In genomic region chr7:120634301-120634700, GRCm38 (mm10) we compare ENCODE assay signal across 8 mouse cellular contexts. TPM values are rescaled to one million over a fixed set of nuclear protein-coding genes. Genes with fewer than 3 reads are reported as not detected.
DNase-seq lines count a peak whose midpoint lies in the region; ATAC-seq and TF ChIP-seq lines count a peak whose summit lies in the region.

No protein-coding gene starts in this region.

- H3K4me1 ChIP-seq in MEL (ENCODE audit: control insufficient read depth in 1 of 2, insufficient read depth in 2 of 2, low read length in 2 of 2): peaks cover 0 to 2% of the 10 kb centered on the region in 2 experiments; a peak in 2 of 4 replicates
- H3K4me1 ChIP-seq in heart, embryonic 15.5 days (replicated peaks): peaks cover 17% of the 10 kb centered on the region
- H3K4me1 ChIP-seq in liver, adult 2 months (ENCODE audit: control insufficient read depth, insufficient read depth, low read length): peaks cover 8% of the 10 kb centered on the region

- H3K9me3 ChIP-seq in MEL (replicated peaks; ENCODE audit: insufficient read depth, low read length): no peaks in the 10 kb centered on the region
- H3K9me3 ChIP-seq in heart, embryonic 15.5 days (replicated peaks): no peaks in the 10 kb centered on the region

- TF ChIP-seq CTCF in MEL (IDR thresholded peaks at IDR 0.05 in 2 of 3, conservative IDR thresholded peaks at IDR 0.05 in 1 of 3; ENCODE audit: control insufficient read depth in 1 of 3, insufficient read depth in 1 of 3, low read depth in 2 of 3, low read length in 3 of 3, poor library complexity in 1 of 3, severe bottlenecking in 1 of 3): no peak
- no peak for TF ChIP-seq CTCF in liver, adult 2 months (IDR thresholded peaks at IDR 0.05; ENCODE audit: low read depth, low read length)

- H3K4me3 ChIP-seq in MEL (ENCODE audit: control insufficient read depth in 1 of 2, insufficient read depth in 1 of 2, low read depth in 2 of 2, low read length in 2 of 2): peak overlapping the region; percentile 89 to 94
- peak overlapping the region; percentile 97 for H3K4me3 ChIP-seq in heart, embryonic 15.5 days
- H3K4me3 ChIP-seq in liver, adult 2 months (ENCODE audit: insufficient read depth, low read depth, low read length): peak overlapping the region; percentile 94

- no peaks in the 10 kb centered on the region; a peak in 1 of 4 replicates for H3K27me3 ChIP-seq in MEL (ENCODE audit: control insufficient read depth in 1 of 2, insufficient read depth in 2 of 2, low read length in 2 of 2)
- H3K27me3 ChIP-seq in heart, embryonic 15.5 days: no peaks in the 10 kb centered on the region
- H3K27me3 ChIP-seq in liver, adult 2 months (ENCODE audit: control insufficient read depth, insufficient read depth, low read length): no peaks in the 10 kb centered on the region

- ATAC-seq in heart, embryonic 15.5 days (replicated peaks; ENCODE audit: insufficient number of reproducible peaks, insufficient read depth, low FRiP score, low read depth): no peak
- no peak for ATAC-seq in frontal cortex, adult (ENCODE audit: low TSS enrichment)

- no peak for TF ChIP-seq POLR2A in MEL (IDR thresholded peaks at IDR 0.05; ENCODE audit: control insufficient read depth in 1 of 2, insufficient read depth in 1 of 2, low read depth in 1 of 2, low read length in 2 of 2, poor library complexity in 1 of 2)
- TF ChIP-seq POLR2A in liver, adult 2 months (IDR thresholded peaks at IDR 0.05; ENCODE audit: extremely low read depth, insufficient read depth, low read length): no peak

- no peak for TF ChIP-seq EP300 in MEL (IDR thresholded peaks at IDR 0.05; ENCODE audit: low read depth in 1 of 2, low read length in 2 of 2)

- TF ChIP-seq RAD21 in MEL (IDR thresholded peaks at IDR 0.05; ENCODE audit: low read depth, low read length): no peak

- peaks cover 26% of the 10 kb centered on the region for H3K79me2 ChIP-seq in MEL (ENCODE audit: control insufficient read depth, insufficient read depth, low read length, poor library complexity)
- H3K79me2 ChIP-seq in liver, adult 2 months (ENCODE audit: control insufficient read depth, insufficient read depth, low read length): peaks cover 16% of the 10 kb centered on the region; the same call in 1 of the 2 replicates

- H3K9ac ChIP-seq in MEL (ENCODE audit: control insufficient read depth, low read depth, low read length, poor library complexity, severe bottlenecking): peak overlapping the region; percentile 79
- H3K9ac ChIP-seq in heart, embryonic 15.5 days: peak overlapping the region; percentile 99
- peak overlapping the region; percentile 96; the same call in 1 of the 2 replicates for H3K9ac ChIP-seq in liver, adult 2 months (ENCODE audit: low read depth, low read length)

- peak overlapping the region; percentile 74 for H3K4me2 ChIP-seq in heart, embryonic 15.5 days

- DNase-seq in heart, adult 11 months: peak; percentile 86
- no peak for DNase-seq in heart, adult 9 months (ENCODE audit: low spot score in 2 of 2)
- peak; percentile 38 for DNase-seq in MEL (ENCODE audit: low read depth, low spot score)
- no peak for DNase-seq in liver, adult 2 months (ENCODE audit: extremely low read depth, low read depth, low spot score)
- DNase-seq in skeletal muscle tissue, adult 2 months (ENCODE audit: low read depth, low spot score): peak; percentile 2
- DNase-seq in adrenal gland, postnatal 4 days (ENCODE audit: low spot score in 2 of 2): no peak

- peak overlapping the region; percentile 79 for H3K27ac ChIP-seq in MEL (ENCODE audit: control insufficient read depth, low read depth, low read length)
- H3K27ac ChIP-seq in heart, embryonic 15.5 days: peak overlapping the region; percentile 98
- H3K27ac ChIP-seq in liver, adult 2 months (replicated peaks; ENCODE audit: insufficient read depth, low read depth, low read length): peak overlapping the region; percentile 68; the same call in 1 of the 2 replicates

- H3K36me3 ChIP-seq in MEL (ENCODE audit: control insufficient read depth in 1 of 2, insufficient read depth in 2 of 2, low read length in 2 of 2): peaks cover 8 to 12% of the 10 kb centered on the region in 2 experiments
- H3K36me3 ChIP-seq in heart, embryonic 15.5 days: peaks cover 14% of the 10 kb centered on the region
- peaks cover 15% of the 10 kb centered on the region; the same call in 1 of the 2 replicates for H3K36me3 ChIP-seq in liver, adult 2 months (ENCODE audit: control insufficient read depth, insufficient read depth, low read length)

- WGBS in heart, embryonic 15.5 days: 8% methylated on average over 9 of the region's 9 CpGs
- 6% methylated on average over 9 of the region's 9 CpGs for WGBS in liver, adult 2 months

TF ChIP-seq in MEL, 35 proteins besides CTCF, POLR2A, EP300 and RAD21:
- TF ChIP-seq UBTF (IDR thresholded peaks at IDR 0.05; ENCODE audit: borderline replicate concordance, insufficient read depth, low read depth, low read length) (no peak), ZKSCAN1 (IDR thresholded peaks at IDR 0.05; ENCODE audit: low read depth, low read length) (no peak), POLR2AphosphoS2 (IDR thresholded peaks at IDR 0.05; ENCODE audit: low read length) (no peak), ETS1 (IDR thresholded peaks at IDR 0.05; ENCODE audit: low read depth, low read length) (no peak), BHLHE40 (IDR thresholded peaks at IDR 0.05; ENCODE audit: borderline replicate concordance, low read depth, low read length) (no peak), GABPA (IDR thresholded peaks at IDR 0.05; ENCODE audit: low read depth, low read length) (no peak), ZC3H11A (IDR thresholded peaks at IDR 0.05; ENCODE audit: low read depth, low read length) (no peak), MAX (IDR thresholded peaks at IDR 0.05; ENCODE audit: low read length) (peak; percentile 16), POLR2AphosphoS5 (IDR thresholded peaks at IDR 0.05; ENCODE audit: borderline replicate concordance, low read depth, low read length) (no peak), SIN3A (IDR thresholded peaks at IDR 0.05; ENCODE audit: low read length) (no peak), ZNF384 (IDR thresholded peaks at IDR 0.05; ENCODE audit: low read depth, low read length) (peak; percentile 39; the same call in 1 of the 2 replicates)
TF ChIP-seq in MEL: peak in this region for 2.

RNA-seq across cellular contexts. Expression of gene Uqcrc2, which starts 0.7 kb away (rescaled TPM):
- 229 and 244 TPM in 2 replicates for total RNA-seq in MEL (2012; rRNA removed)
- 100 to 1,000 TPM; 338 to 659 TPM for polyA plus RNA-seq in MEL (2012; ENCODE audit: insufficient read depth in 1 of 2, insufficient read length in 2 of 2, low read depth in 1 of 2, low replicate concordance in 2 of 2, missing spikeins in 1 of 2)
- 388 and 489 TPM in 2 replicates for polyA plus RNA-seq in heart, embryonic 15.5 days (2015; fragmentation: Nextera tagmentation; extraction: Ambion mirVana)
- 275 and 293 TPM in 2 replicates for total RNA-seq in liver, adult 2 months (2014; rRNA removed)
- polyA plus RNA-seq in liver, adult 2 months (2012; rRNA removed): 89.6 and 90.8 TPM in 2 replicates
- total RNA-seq in adrenal gland, postnatal 4 days (2021): 100 to 1,000 TPM; 295 to 326 TPM

RNA-seq across cellular contexts. Expression of gene Pdzd9, which starts 35.8 kb away (rescaled TPM):
- 0.92 TPM in 2 replicates for total RNA-seq in MEL (2012; rRNA removed)
- polyA plus RNA-seq in MEL (2012; ENCODE audit: insufficient read depth in 1 of 2, insufficient read length in 2 of 2, low read depth in 1 of 2, low replicate concordance in 2 of 2, missing spikeins in 1 of 2): under 1 TPM in 1 of 2 experiments, not detected in 1; 0.31 TPM
- 0.34 and 0.45 TPM in 2 replicates for polyA plus RNA-seq in heart, embryonic 15.5 days (2015; fragmentation: Nextera tagmentation; extraction: Ambion mirVana)
- total RNA-seq in liver, adult 2 months (2014; rRNA removed): not detected in 2 replicates
- not detected in 2 replicates for polyA plus RNA-seq in liver, adult 2 months (2012; rRNA removed)
- not detected for total RNA-seq in adrenal gland, postnatal 4 days (2021)

RNA-seq across cellular contexts. Expression of gene Mosmo, which starts 43.1 kb away (rescaled TPM):
- total RNA-seq in MEL (2012; rRNA removed): 18.6 and 20.0 TPM in 2 replicates
- polyA plus RNA-seq in MEL (2012; ENCODE audit: insufficient read depth in 1 of 2, insufficient read length in 2 of 2, low read depth in 1 of 2, low replicate concordance in 2 of 2, missing spikeins in 1 of 2): 10 to 100 TPM; 23.5 to 30.0 TPM
- 11.4 and 13.0 TPM in 2 replicates for polyA plus RNA-seq in heart, embryonic 15.5 days (2015; fragmentation: Nextera tagmentation; extraction: Ambion mirVana)
- total RNA-seq in liver, adult 2 months (2014; rRNA removed): 9.7 and 13.6 TPM in 2 replicates
- polyA plus RNA-seq in liver, adult 2 months (2012; rRNA removed): 15.9 and 16.2 TPM in 2 replicates
- 10 to 100 TPM; 36.2 to 41.2 TPM for total RNA-seq in adrenal gland, postnatal 4 days (2021)

Comparison
In these comparisons a context has a peak if more than half of its experiments do, and no peak if none do; other contexts are left out.
1. DNase-seq: peak in heart, adult 11 months (single experiment), MEL (single experiment) and skeletal muscle tissue, adult 2 months (single experiment); none in heart, adult 9 months (0 of 2), liver, adult 2 months (single experiment) and adrenal gland, postnatal 4 days (0 of 2).
2. Peak in every context shown above with its lines, with median percentiles within 50 percentile points of each other: H3K27ac ChIP-seq, H3K4me3 ChIP-seq and H3K9ac ChIP-seq.